Mouse (Mus musculus): Measurements from ENCODE around the gene Tanc1. TPM values are rescaled to one million over a fixed set of nuclear protein-coding genes. Genes with fewer than 3 reads are reported as not detected.

The Tanc1 gene
- 19.1 TPM for polyA plus RNA-seq (2014; fragmentation: Illumina TruSeq; extraction: RNeasy Lipid Tissue Mini Kit (QIAGEN cat#74804); ENCODE audit: low read depth, low replicate concordance)

DNA sequence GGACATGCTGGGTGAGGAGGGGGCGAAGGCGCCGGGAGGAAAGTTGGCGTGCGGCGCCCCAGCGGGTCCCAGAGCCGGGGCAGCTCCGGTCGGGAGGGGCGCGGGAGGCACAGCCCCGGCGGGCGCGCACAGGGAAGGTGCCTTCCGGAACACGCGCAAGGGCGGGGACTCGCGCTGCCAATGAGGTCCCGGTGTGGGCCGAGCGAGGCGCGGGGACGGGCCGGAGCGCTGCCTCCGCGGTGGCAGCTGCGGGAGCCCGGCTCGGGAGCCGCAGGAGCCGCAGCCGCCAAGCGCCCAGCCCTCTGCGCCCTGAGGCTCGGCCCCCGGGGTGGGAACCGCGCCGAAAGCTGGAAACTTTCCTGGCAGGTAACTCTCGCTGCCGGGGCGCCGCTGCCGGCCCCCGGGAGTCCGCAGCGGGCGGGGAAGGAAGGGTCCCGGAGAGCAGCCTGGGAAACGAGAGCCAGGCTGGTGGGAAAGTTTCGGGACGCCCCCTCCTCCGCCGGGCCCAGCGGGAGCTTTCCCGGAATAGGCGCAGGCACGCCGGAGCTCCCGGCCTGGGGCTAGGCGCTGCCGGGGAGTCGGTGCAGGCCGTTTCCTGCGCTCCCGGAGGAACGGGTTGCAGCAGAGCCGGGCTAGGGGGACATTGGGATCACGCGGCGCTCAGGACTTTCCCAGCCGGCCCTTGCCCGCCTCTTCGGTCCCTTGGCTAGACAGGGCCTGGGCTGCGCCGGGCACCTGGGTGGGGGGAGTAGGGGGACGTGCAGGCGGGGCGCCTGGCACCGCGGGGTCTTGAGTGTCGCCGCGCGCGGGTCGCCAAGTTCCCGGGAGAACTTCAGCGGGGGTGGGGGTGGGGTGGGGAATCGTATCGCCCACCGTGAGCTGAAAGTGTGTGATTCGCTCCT lies at the start of gene Tanc1:
Tanc1 (plus strand) TSS at position 212 of the 902 bp plus-strand sequence.

DNA sequence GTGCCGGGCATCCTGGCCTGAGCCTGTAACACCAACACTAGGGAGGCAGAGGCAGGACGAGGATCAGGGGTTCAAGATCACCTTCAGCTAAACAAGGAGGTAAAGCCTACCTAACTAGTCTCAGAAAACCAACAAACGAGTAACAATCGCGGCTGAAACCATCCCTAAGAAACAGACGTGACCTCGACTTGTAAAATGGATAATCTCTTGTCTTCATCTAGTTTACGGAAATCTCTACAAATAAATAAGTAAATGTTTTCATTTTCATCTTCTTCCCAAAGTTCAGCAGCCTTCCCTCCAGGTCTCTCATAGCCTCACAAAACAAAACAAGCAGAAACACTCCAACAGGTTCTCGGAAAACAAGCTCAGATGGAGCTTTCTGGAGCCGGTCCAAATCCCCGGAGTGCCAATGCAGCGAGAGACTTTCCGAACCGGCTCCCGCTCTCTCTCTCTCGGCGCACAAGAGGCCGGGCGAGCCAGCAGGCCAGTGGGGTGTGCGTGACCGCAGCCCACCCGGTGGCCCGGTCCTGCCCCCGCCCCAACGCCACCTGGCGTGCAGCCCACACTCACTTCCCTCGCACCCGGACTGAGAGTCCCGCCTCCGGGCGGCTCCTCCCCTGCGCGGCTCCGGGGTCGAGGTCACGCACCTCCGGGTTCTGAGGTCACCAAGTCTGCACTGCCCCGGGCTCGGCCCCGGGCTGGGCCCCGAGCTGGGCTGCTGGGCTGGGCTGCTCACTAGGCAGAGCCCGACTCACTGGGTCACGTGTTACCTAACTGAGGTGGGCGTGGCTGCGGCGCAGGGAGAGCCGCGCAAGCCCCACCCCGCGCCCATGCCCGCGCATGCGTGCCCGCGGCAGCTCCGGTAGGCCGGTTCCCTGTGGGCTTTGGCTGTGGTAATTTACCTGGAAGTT lies 270.2 kb downstream of the Tanc1 start, which contains the start of gene Wdsub1:
Wdsub1 (minus strand) TSS at position 761 of the 911 bp plus-strand sequence.

Other genes starting within 250 kb of the Tanc1 start
- gene Dapl1, start 127.4 kb upstream of the Tanc1 start, polyA plus RNA-seq (2014; fragmentation: Illumina TruSeq; extraction: RNeasy Lipid Tissue Mini Kit (QIAGEN cat#74804); ENCODE audit: low read depth, low replicate concordance), result 55.1 TPM

All from adipose tissue, adult 10 weeks (tissue).